Mouse (Mus musculus) kidney, embryonic 16.5 days (tissue): ENCODE results near the gene Gstm6. TPM values are rescaled to one million over a fixed set of nuclear protein-coding genes. Genes with fewer than 3 reads are reported as not detected.
"Not testable (repeated sequence)": the region's sequence is repeated elsewhere in the genome, so short reads cannot be mapped to it uniquely, and the experiment has no call there.

Experiments used
- ATAC-seq: fragments of 200-750 bp; cut with Nextera tagmentation; 2 replicates; pipeline ENCODE4 v1.8.0; 2017; ENCODE audit warnings: moderate TSS enrichment; ENCODE audit not compliant: low FRiP score, low TSS enrichment
- H3K27ac ChIP-seq: fragments of 300-500 bp; sonication (generic); 2 replicates; pipeline ENCODE4 v1.5.1; 2014; ENCODE audit warnings: low read length
- H3K27me3 ChIP-seq: fragments of 300-500 bp; sonication (generic); 2 replicates; pipeline ENCODE4 v1.6.1; 2014; ENCODE audit warnings: low read length, control low read depth, mixed read lengths; ENCODE audit not compliant: insufficient read depth
- H3K36me3 ChIP-seq: fragments of 300-500 bp; sonication (generic); 2 replicates; pipeline ENCODE4 v1.6.1; 2014; ENCODE audit warnings: low read length, control low read depth, mixed read lengths; ENCODE audit not compliant: insufficient read depth
- H3K4me1 ChIP-seq: fragments of 300-500 bp; sonication (generic); 2 replicates; pipeline ENCODE4 v1.6.1; 2014; ENCODE audit warnings: low read length, control low read depth, mixed read lengths; ENCODE audit not compliant: insufficient read depth
- H3K4me2 ChIP-seq: fragments of 300-500 bp; sonication (generic); replicated peaks from 2 replicates; pipeline ENCODE4 v1.6.1; 2014; ENCODE audit warnings: low read depth, low read length
- H3K4me3 ChIP-seq: fragments of 300-500 bp; sonication (generic); 2 replicates; pipeline ENCODE4 v1.5.1; 2014; ENCODE audit warnings: mild to moderate bottlenecking, low read length
- H3K9ac ChIP-seq: fragments of 300-500 bp; sonication (generic); replicated peaks from 2 replicates; pipeline ENCODE4 v1.6.1; 2014; ENCODE audit warnings: low read length
- H3K9me3 ChIP-seq: fragments of 300-500 bp; sonication (generic); 2 replicates; pipeline ENCODE4 v1.6.1; 2016; ENCODE audit warnings: low read length, control low read depth
- WGBS: fragments of 180-500 bp; shearing (Covaris S2); extraction: QIAGEN DNeasy Blood & Tissue Kit; methylation state at CpG from one replicate; pipeline ENCODE4 v1.1.7; 2014; 5-methylcytosine and 5-hydroxymethylcytosine counted together
- polyA plus RNA-seq: library from polyadenylated mRNA; unstranded; fragments of >200 nt; fragmentation: Nextera tagmentation; extraction: Ambion mirVana; gene quantifications from 2 replicates; pipeline ENCODE4 v1.2.1, GENCODE M21; 2015

Gstm6 gene
- polyA plus RNA-seq, 1 experiment from 2014 or later = 9.6 TPM

GRCm38 (mm10) chr3:107905942-107906341 lies 37.6 kb downstream of the Gstm6 start:
- WGBS = 41% methylated on average over 6 of the region's 6 CpGs
- ATAC-seq = no peak
- H3K4me3 ChIP-seq = no peak overlapping the region

DNA sequence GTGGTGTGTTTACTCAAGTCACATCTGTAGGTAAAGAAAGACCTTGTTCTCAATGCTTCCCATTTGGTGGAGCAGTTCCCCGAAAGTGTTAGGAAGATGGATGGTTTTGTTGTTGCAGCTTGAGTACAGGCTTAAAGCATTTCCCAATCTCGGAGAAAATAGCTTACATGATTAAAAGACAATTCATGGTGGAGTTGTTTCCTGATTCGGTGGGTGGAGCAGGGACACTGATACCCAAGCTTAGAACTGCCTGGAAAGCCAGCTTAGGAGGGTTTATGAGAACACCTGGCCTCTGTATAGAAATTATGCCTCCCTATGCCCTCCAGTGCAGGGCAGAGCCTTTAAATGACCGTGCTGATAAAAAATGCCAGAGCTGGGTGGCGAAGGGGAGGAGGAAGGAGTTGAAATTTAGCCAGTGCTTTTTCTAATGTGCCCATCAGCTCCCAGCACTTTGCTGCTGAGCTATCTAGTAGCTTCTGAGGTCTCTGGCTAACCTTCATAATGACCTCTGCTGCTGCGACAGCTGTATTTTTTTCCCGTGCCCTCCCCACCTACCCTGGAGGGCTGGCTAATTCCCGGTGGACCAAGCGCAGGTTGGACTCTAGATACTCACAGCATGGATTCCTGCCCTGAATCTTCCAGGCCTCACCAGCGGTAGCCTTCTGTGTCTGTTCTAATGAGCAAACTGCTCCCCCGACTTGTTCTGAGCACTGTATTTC lies 42.4 kb downstream of the Gstm6 start:
- H3K9me3 ChIP-seq = no peaks in the 10 kb centered on the region
- no peak overlapping the region; the same call in 1 of the 2 replicates for H3K27ac ChIP-seq
- H3K4me3 ChIP-seq = no peak overlapping the region
- H3K27me3 ChIP-seq = no peaks in the 10 kb centered on the region
- no peak overlapping the region for H3K9ac ChIP-seq
- H3K36me3 ChIP-seq = no peaks in the 10 kb centered on the region
- ATAC-seq = peak; percentile 53
- H3K4me2 ChIP-seq = no peak overlapping the region
- 42% methylated on average over 11 of the region's 11 CpGs for WGBS
- H3K4me1 ChIP-seq = peaks cover 13% of the 10 kb centered on the region

More at GRCm38 (mm10) chr3:107905942-107906341, 37.6 kb downstream of the Gstm6 start:
- no peaks in the 10 kb centered on the region for H3K9me3 ChIP-seq
- peaks cover 5% of the 10 kb centered on the region; the same call in 1 of the 2 replicates for H3K4me1 ChIP-seq
- no peak overlapping the region for H3K9ac ChIP-seq
- no peak overlapping the region for H3K4me2 ChIP-seq
- H3K27ac ChIP-seq = no peak overlapping the region
- no peaks in the 10 kb centered on the region for H3K36me3 ChIP-seq
- H3K27me3 ChIP-seq = no peaks in the 10 kb centered on the region

DNA sequence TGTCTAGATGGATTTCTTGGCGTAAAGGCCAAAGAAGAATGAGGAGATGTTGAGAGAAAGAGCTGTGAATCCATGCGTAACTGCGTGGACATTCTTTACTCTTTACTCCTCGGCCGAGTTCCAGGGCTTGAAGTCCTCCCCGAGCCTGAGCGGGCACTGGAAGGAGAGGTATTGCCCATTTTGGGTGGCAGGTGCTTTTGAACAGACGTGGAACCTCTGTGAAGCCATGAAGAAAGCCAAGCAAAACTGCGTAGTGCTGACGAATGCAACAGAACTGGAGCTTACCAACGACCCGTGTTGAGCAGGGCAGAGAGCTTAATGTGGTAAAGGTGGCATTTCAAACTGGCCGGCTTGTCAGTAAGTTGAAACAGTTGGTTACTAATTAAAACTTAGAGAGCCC lies 44.9 kb downstream of the Gstm6 start:
- Histone ChIP-seq H3K4me1 (peaks cover 19% of the 10 kb centered on the region), H3K27ac (peak overlapping the region; percentile 10; the same call in 1 of the 2 replicates), H3K4me2 (no peak overlapping the region), H3K27me3 (no peaks in the 10 kb centered on the region), H3K9me3 (no peaks in the 10 kb centered on the region), H3K9ac (no peak overlapping the region), H3K4me3 (no peak overlapping the region), H3K36me3 (no peaks in the 10 kb centered on the region)
- 86% methylated on average over 13 of the region's 13 CpGs for WGBS
- ATAC-seq = no peak

DNA sequence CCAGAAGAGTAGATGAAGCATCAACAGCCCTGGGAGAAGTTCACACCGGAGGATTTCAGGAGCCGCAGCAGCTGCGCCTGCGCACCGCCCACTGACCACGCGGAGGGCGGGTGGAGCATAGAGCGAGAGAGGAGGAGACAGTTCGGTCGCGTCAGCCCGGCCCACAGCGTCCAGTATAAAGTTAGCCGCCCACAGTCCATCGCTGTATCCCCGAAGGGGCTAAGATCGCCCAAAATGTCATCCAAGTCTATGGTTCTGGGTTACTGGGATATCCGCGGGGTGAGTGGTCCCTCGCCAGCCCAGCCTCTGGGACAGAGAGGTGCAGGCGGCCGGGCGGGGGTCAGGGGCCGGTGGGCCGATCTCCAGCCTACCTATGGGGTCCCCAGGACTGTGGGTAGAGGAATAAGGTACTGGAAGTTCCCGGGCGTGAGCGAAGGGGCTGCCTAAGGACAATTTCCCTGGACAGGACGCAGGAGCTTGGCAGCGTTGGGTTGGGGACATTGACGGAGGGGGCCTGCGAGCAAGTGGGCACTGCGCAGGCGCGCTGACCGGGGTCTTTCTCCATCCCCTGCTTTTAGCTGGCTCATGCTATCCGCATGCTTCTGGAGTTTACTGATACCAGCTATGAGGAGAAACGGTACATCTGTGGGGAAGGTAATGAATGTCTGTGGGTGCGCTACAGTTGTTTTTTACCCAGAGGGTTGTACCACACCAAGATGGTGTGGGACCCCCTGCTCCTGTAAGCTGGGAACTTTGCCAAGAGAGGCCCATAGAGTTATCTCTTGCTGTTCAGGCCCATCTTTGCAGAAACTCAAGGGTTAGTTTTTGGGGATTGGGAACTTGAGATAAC lies 47.6 kb downstream of the Gstm6 start, which contains the start of gene Gstm5:
Gene Gstm5, plus strand, starts transcription at position 102 of the 850 bp plus-strand sequence.
- no peaks in the 10 kb centered on the region for H3K9me3 ChIP-seq
- no peaks in the 10 kb centered on the region for H3K27me3 ChIP-seq
- H3K36me3 ChIP-seq = no peaks in the 10 kb centered on the region
- H3K4me3 ChIP-seq = peak within 1 kb of the TSS; percentile 68
- ATAC-seq = peak; percentile 98
- peak within 1 kb of the TSS; percentile 88 for H3K9ac ChIP-seq
- peaks cover 14% of the 10 kb centered on the region for H3K4me1 ChIP-seq
- WGBS = 8% methylated on average over 40 of the region's 40 CpGs
- H3K27ac ChIP-seq = peak within 1 kb of the TSS; percentile 72; the same call in 1 of the 2 replicates
- H3K4me2 ChIP-seq = peak within 1 kb of the TSS; percentile 84

- no peaks in the 10 kb centered on the region for H3K36me3 ChIP-seq
- peaks cover 12% of the 10 kb centered on the region for H3K4me1 ChIP-seq
- peak overlapping the region; percentile 68 for H3K4me3 ChIP-seq
- peak overlapping the region; percentile 88 for H3K9ac ChIP-seq
- 7% methylated on average over 6 of the region's 6 CpGs for WGBS
- peak; percentile 12; the same call in 1 of the 2 replicates for ATAC-seq
- H3K27me3 ChIP-seq = no peaks in the 10 kb centered on the region
- no peaks in the 10 kb centered on the region for H3K9me3 ChIP-seq
- H3K27ac ChIP-seq = no peak overlapping the region
- H3K4me2 ChIP-seq = peak overlapping the region; percentile 84
These were observed 48.3 kb downstream of the Gstm6 start for GRCm38 (mm10) chr3:107895194-107895719.

DNA sequence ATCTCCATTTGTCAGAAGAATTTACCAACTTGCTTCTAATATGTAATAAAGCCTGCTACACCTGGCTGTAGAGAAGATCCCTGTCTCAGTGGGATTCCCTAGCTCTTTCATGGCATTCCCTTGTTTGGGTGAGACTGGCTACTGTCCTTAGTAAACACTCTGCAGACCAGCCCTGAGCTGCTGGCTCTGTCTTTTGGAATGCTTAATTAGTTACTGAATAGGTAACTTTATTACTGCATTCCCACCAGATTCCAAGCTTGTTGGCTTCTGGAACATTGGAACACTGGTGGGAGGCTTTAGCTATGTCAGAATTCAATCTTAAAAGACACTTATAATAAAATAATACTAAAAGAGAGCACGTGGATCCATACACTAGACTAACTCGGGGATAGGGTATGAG lies 54.3 kb downstream of the Gstm6 start:
- H3K27me3 ChIP-seq, H3K4me3 ChIP-seq, H3K36me3 ChIP-seq, H3K4me1 ChIP-seq, ATAC-seq, H3K4me2 ChIP-seq, H3K9ac ChIP-seq, H3K9me3 ChIP-seq, H3K27ac ChIP-seq: not testable (repeated sequence)
- 86% methylated on average over 2 of the region's 2 CpGs for WGBS

Other genes starting within 250 kb of the Gstm6 start
- gene Ahcyl1, start 247.2 kb downstream of the Gstm6 start, polyA plus RNA-seq = 95.7 and 96.1 TPM in 2 replicates
- gene Csf1, start 183.3 kb downstream of the Gstm6 start, polyA plus RNA-seq = 9.0 and 9.4 TPM in 2 replicates
- not detected in 2 replicates for gene Eps8l3, start 66.5 kb downstream of the Gstm6 start, polyA plus RNA-seq
- 170 and 171 TPM in 2 replicates for gene Gstm5, start 47.9 kb downstream of the Gstm6 start, polyA plus RNA-seq
- 16.7 and 16.9 TPM in 2 replicates for gene Gstm7, start 11.9 kb downstream of the Gstm6 start, polyA plus RNA-seq
- 0.18 and 0.24 TPM in 2 replicates for gene Gstm3, start 25.5 kb upstream of the Gstm6 start, polyA plus RNA-seq
- 115 and 132 TPM in 2 replicates for gene Gstm2, start 42.7 kb upstream of the Gstm6 start, polyA plus RNA-seq
- 109 and 124 TPM in 2 replicates for gene Gstm1, start 74.2 kb upstream of the Gstm6 start, polyA plus RNA-seq
- 19.8 and 20.4 TPM in 2 replicates for gene Gstm4, start 101.1 kb upstream of the Gstm6 start, polyA plus RNA-seq
- gene Ampd2, start 142.9 kb upstream of the Gstm6 start, polyA plus RNA-seq = 69.7 and 69.8 TPM in 2 replicates
- gene Gnat2, start 149.0 kb upstream of the Gstm6 start, polyA plus RNA-seq = 0.84 and 1.9 TPM in 2 replicates
- 188 and 196 TPM in 2 replicates for gene Gnai3, start 202.4 kb upstream of the Gstm6 start, polyA plus RNA-seq
- 0.06 and 0.08 TPM in 2 replicates for gene Gpr61, start 211.1 kb upstream of the Gstm6 start, polyA plus RNA-seq
- 5.4 and 5.8 TPM in 2 replicates for gene Amigo1, start 242.6 kb upstream of the Gstm6 start, polyA plus RNA-seq